Mouse (Mus musculus) small intestine, adult 2 months (tissue): ENCODE results near the gene Ktn1.

Source experiments
- CTCF ChIP-seq: fragments of 200-500 bp; IDR thresholded peaks from 2 replicates; pipeline ENCODE4 v1.5.1; 2012; ENCODE audit warnings: low read depth, mild to moderate bottlenecking, control low read depth, inconsistent platforms, low read length, moderate library complexity, mixed read lengths; ENCODE audit not compliant: insufficient replicate concordance, insufficient read length; ENCODE audit errors: extremely low read depth
- POLR2A ChIP-seq: fragments of 200-500 bp; IDR thresholded peaks from 2 replicates; pipeline ENCODE4 v1.6.1; 2012; ENCODE audit warnings: low read depth, mild to moderate bottlenecking, control low read depth, inconsistent platforms, low read length, moderate library complexity

DNA sequence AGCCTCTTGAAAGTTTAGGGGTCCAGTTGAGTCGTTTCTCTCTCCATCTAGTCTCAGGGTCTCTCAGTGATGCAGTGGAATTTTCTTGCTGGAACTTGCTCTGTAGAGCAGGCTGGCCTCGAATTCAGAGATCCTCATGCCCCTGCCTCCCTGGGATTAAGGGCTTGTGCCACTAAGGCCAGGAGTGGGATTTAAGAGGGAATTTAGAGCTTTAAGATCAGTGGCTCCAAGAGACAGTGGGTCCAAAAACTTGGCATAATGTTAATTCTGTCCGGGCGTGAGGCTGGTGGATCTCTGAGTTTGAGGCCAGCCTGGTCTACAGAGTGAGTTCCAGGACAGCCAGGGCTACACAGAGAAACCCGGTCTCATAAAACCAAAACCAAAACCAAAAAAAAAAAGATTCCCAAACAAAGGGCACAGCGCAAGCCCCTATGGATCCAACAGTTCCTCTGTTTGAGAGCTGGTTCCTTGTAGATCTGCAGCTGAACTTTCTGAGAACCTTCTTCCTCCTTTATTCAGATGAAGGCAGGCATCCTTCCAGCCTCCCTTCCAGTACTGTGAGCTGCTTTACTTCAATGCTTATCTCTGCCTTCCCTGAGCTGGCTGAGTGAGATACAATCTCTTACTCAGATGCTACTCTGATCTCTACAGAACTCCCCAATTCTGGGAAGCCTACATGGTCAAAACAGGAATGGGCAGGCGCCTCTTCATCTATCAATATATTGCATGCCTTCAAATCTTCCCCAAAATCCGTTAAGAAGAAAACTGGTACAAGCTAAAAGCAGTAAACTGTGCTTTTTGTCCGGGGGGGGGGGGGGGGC is 1.3 kb upstream of the Ktn1 start:
- TF ChIP-seq CTCF, result no peak
- no peak for TF ChIP-seq POLR2A
